Mouse (Mus musculus) ovary, postnatal 36 days (tissue): ENCODE data around the gene Pecam1.
A peak's percentile ranks its signal among the peaks of the same experiment; 100 is the strongest.
"Not testable (repeated sequence)": the region's sequence is repeated elsewhere in the genome, so short reads cannot be mapped to it uniquely, and the experiment has no call there.

Experiments
- DNase-seq: peaks from one replicate; pipeline ENCODE4 v3.0.0; 2022; ENCODE audit warnings: low spot score, mixed read lengths

Pecam1 gene

GRCm38 (mm10) chr11:106750121-106750751 is at the start of gene Pecam1:
TSS of gene Pecam1 (minus strand) at chr11:106750628.
- DNase-seq = no peak

GRCm38 (mm10) chr11:106795679-106796078 is 45.3 kb upstream of the Pecam1 start:
- no peak for DNase-seq

- no peak for DNase-seq
These were observed 43.4 kb upstream of the Pecam1 start for GRCm38 (mm10) chr11:106793846-106794245.

- no peak for DNase-seq
These were observed 39.2 kb upstream of the Pecam1 start for GRCm38 (mm10) chr11:106789649-106790048.

- DNase-seq = peak; percentile 96
These were observed 38.5 kb upstream of the Pecam1 start, which contains the start of the genes Ddx5 and Cep95 for GRCm38 (mm10) chr11:106788775-106789459. TSS of gene Ddx5 (minus strand) at chr11:106789185. TSS of gene Cep95 (plus strand) at chr11:106789252.

- peak; percentile 99 for DNase-seq
These were observed 37.8 kb upstream of the Pecam1 start for GRCm38 (mm10) chr11:106788026-106788774.

- peak; percentile 91 for DNase-seq
These were observed 37.0 kb upstream of the Pecam1 start for GRCm38 (mm10) chr11:106787131-106788025.

- no peak for DNase-seq
These were observed 34.6 kb upstream of the Pecam1 start for GRCm38 (mm10) chr11:106785043-106785442.

- no peak for DNase-seq
These were observed 34.0 kb upstream of the Pecam1 start for GRCm38 (mm10) chr11:106784476-106784875.

- no peak for DNase-seq
These were observed 32.7 kb upstream of the Pecam1 start for GRCm38 (mm10) chr11:106782841-106783764.

GRCm38 (mm10) chr11:106782271-106782670 is 31.8 kb upstream of the Pecam1 start:
- not testable (repeated sequence) for DNase-seq

- no peak for DNase-seq
These were observed 30.3 kb upstream of the Pecam1 start for GRCm38 (mm10) chr11:106780590-106781220.

- DNase-seq = no peak
These were observed 29.6 kb upstream of the Pecam1 start for GRCm38 (mm10) chr11:106780089-106780425.

GRCm38 (mm10) chr11:106779388-106780088 is 29.1 kb upstream of the Pecam1 start, which contains the start of gene Polg2:
TSS of gene Polg2 (minus strand) at chr11:106779537.
- DNase-seq = peak; percentile 89

GRCm38 (mm10) chr11:106778589-106779387 is 28.4 kb upstream of the Pecam1 start:
- DNase-seq = no peak

- DNase-seq = no peak
These were observed 27.7 kb upstream of the Pecam1 start for GRCm38 (mm10) chr11:106778132-106778531.

- no peak for DNase-seq
These were observed 27.0 kb upstream of the Pecam1 start for GRCm38 (mm10) chr11:106777395-106777794.

GRCm38 (mm10) chr11:106776960-106777359 is 26.5 kb upstream of the Pecam1 start:
- no peak for DNase-seq

GRCm38 (mm10) chr11:106773061-106773460 is 22.6 kb upstream of the Pecam1 start:
- DNase-seq = no peak
